16 mouse cellular contexts compared by ENCODE assay signal in the genomic region with DNA sequence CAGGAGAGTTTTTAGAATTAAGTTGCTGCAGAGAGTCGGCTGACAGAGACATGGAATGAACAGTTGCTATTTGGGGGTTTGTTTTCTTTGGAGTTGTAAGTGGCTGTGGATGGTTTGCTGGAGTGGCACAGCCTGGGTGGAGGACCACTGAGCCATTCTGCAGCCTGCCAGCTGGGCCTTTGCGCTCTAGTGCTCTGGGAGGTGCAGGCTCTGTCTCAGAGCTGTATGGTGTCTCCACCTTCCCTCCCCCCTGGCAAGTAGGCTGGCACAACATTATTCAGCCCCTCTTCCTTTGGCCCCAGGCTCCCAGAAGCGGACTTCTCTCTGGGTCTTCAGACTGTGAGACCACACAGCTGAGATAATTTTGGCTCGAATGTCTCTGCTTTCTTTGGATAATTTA. TPM values are rescaled to one million over a fixed set of nuclear protein-coding genes. Genes with fewer than 3 reads are reported as not detected.
DNase-seq lines count a peak whose midpoint lies in the region; ATAC-seq and TF ChIP-seq lines count a peak whose summit lies in the region.
"Had no signal": no experiment of that assay in that cellular context is flagged by ENCODE, and none has a peak within 500 bp of the region (broad histone marks: within the 10 kb centered on the region; RNA-seq: fewer than 3 reads in every experiment).

No protein-coding gene starts in this region.

- WGBS in embryonic facial prominence, embryonic 11.5 days = 59% methylated on average over 4 of the region's 4 CpGs
- 66% methylated on average over 4 of the region's 4 CpGs for WGBS in embryonic facial prominence, embryonic 10.5 days
- 80% methylated on average over 4 of the region's 4 CpGs for WGBS in hindbrain, embryonic 12.5 days
- 87% methylated on average over 4 of the region's 4 CpGs for WGBS in hindbrain, embryonic 14.5 days
- WGBS in lung, embryonic 16.5 days = 65% methylated on average over 4 of the region's 4 CpGs
- WGBS in limb, embryonic 14.5 days = 63% methylated on average over 4 of the region's 4 CpGs

- DNase-seq in embryonic facial prominence, embryonic 11.5 days (ENCODE audit: low spot score) = peak; percentile 53
- DNase-seq in embryonic facial prominence, embryonic 10.5 days (ENCODE audit: low spot score) = no peak
- DNase-seq in hindbrain, embryonic 14.5 days (ENCODE audit: low spot score) = no peak
- DNase-seq in lung, postnatal 10 days = no peak
- no peak for DNase-seq in limb, embryonic 14.5 days (ENCODE audit: low spot score)
- DNase-seq: cerebellum, adult 2 months; kidney, postnatal 10 days; lung, adult 2 months; thymus, postnatal 36 days had no signal

- H3K4me1 ChIP-seq in embryonic facial prominence, embryonic 11.5 days (ENCODE audit: control insufficient read depth, insufficient read depth, low read length) = 0 out of 2 replicates have a peak, but pooled peaks cover 2% of the 10 kb centered on the region
- H3K4me1 ChIP-seq in embryonic facial prominence, embryonic 10.5 days = peaks cover 24% of the 10 kb centered on the region
- peaks cover 25% of the 10 kb centered on the region for H3K4me1 ChIP-seq in hindbrain, embryonic 12.5 days
- H3K4me1 ChIP-seq in hindbrain, embryonic 14.5 days (replicated peaks; ENCODE audit: control insufficient read depth, insufficient read depth, low read length) = peaks cover 23% of the 10 kb centered on the region
- peaks cover 25% of the 10 kb centered on the region for H3K4me1 ChIP-seq in lung, embryonic 16.5 days (replicated peaks; ENCODE audit: control insufficient read depth, insufficient read depth, low read length)
- H3K4me1 ChIP-seq in limb, embryonic 14.5 days (ENCODE audit: control insufficient read depth, insufficient read depth, low read length) = peaks cover 23% of the 10 kb centered on the region

- no peak for ATAC-seq in embryonic facial prominence, embryonic 11.5 days (replicated peaks; ENCODE audit: insufficient number of reproducible peaks, low FRiP score, low TSS enrichment, low read depth)
- ATAC-seq in hindbrain, embryonic 12.5 days (ENCODE audit: low FRiP score) = no peak
- no peak for ATAC-seq in hindbrain, embryonic 14.5 days (ENCODE audit: low FRiP score)
- no peak for ATAC-seq in lung, embryonic 16.5 days (ENCODE audit: low read depth)
- no peak for ATAC-seq in limb, embryonic 14.5 days (ENCODE audit: low FRiP score, low read depth)
- no peak for ATAC-seq in frontal cortex, adult (ENCODE audit: low TSS enrichment)
- ATAC-seq: intestine, embryonic 16.5 days had no signal

- no peaks in the 10 kb centered on the region for H3K36me3 ChIP-seq in embryonic facial prominence, embryonic 11.5 days (replicated peaks; ENCODE audit: control insufficient read depth, insufficient read depth, low read depth, low read length)
- peaks cover 41% of the 10 kb centered on the region for H3K36me3 ChIP-seq in embryonic facial prominence, embryonic 10.5 days (replicated peaks)
- H3K36me3 ChIP-seq in hindbrain, embryonic 12.5 days = 0 out of 2 replicates have a peak, but pooled peaks cover 5% of the 10 kb centered on the region
- no peaks in the 10 kb centered on the region for H3K36me3 ChIP-seq in hindbrain, embryonic 14.5 days (replicated peaks; ENCODE audit: control insufficient read depth, insufficient read depth)
- peaks cover 3% of the 10 kb centered on the region for H3K36me3 ChIP-seq in lung, embryonic 16.5 days (ENCODE audit: control insufficient read depth, insufficient read depth, low read length)
- peaks cover 11% of the 10 kb centered on the region; the same call in 1 of the 2 replicates for H3K36me3 ChIP-seq in limb, embryonic 14.5 days (ENCODE audit: control insufficient read depth, insufficient read depth, low read length)

- H3K4me2 ChIP-seq in embryonic facial prominence, embryonic 11.5 days (ENCODE audit: low read depth, low read length) = no peak overlapping the region
- no peak overlapping the region for H3K4me2 ChIP-seq in hindbrain, embryonic 12.5 days (replicated peaks)
- no peak overlapping the region for H3K4me2 ChIP-seq in hindbrain, embryonic 14.5 days (replicated peaks)
- no peak overlapping the region for H3K4me2 ChIP-seq in lung, embryonic 16.5 days (ENCODE audit: low read depth, low read length)
- no peak overlapping the region for H3K4me2 ChIP-seq in limb, embryonic 14.5 days (replicated peaks; ENCODE audit: low read depth, low read length, severe bottlenecking)

- no peaks in the 10 kb centered on the region for H3K9me3 ChIP-seq in embryonic facial prominence, embryonic 11.5 days (replicated peaks; ENCODE audit: control insufficient read depth, low read length)
- H3K9me3 ChIP-seq in embryonic facial prominence, embryonic 10.5 days = no peaks in the 10 kb centered on the region
- H3K9me3 ChIP-seq in hindbrain, embryonic 12.5 days (replicated peaks) = no peaks in the 10 kb centered on the region
- no peaks in the 10 kb centered on the region for H3K9me3 ChIP-seq in hindbrain, embryonic 14.5 days (ENCODE audit: control insufficient read depth, low read length)
- no peaks in the 10 kb centered on the region for H3K9me3 ChIP-seq in lung, embryonic 16.5 days (ENCODE audit: control insufficient read depth, low read length)
- no peaks in the 10 kb centered on the region for H3K9me3 ChIP-seq in limb, embryonic 14.5 days (ENCODE audit: control insufficient read depth, low read length)
- H3K9me3 ChIP-seq: forebrain, embryonic 10.5 days; midbrain, embryonic 10.5 days had no signal

- H3K4me3 ChIP-seq in embryonic facial prominence, embryonic 11.5 days (ENCODE audit: low read depth, low read length) = no peak overlapping the region
- no peak overlapping the region for H3K4me3 ChIP-seq in embryonic facial prominence, embryonic 10.5 days
- H3K4me3 ChIP-seq in hindbrain, embryonic 12.5 days = no peak overlapping the region
- no peak overlapping the region for H3K4me3 ChIP-seq in hindbrain, embryonic 14.5 days (replicated peaks; ENCODE audit: low read length)
- H3K4me3 ChIP-seq in lung, embryonic 16.5 days (ENCODE audit: low read length) = no peak overlapping the region
- no peak overlapping the region for H3K4me3 ChIP-seq in limb, embryonic 14.5 days (replicated peaks; ENCODE audit: low read length)
- H3K4me3 ChIP-seq: forebrain, embryonic 10.5 days; midbrain, embryonic 10.5 days; myocyte had no signal

- no peak overlapping the region for H3K9ac ChIP-seq in embryonic facial prominence, embryonic 11.5 days (replicated peaks; ENCODE audit: low read length)
- H3K9ac ChIP-seq in hindbrain, embryonic 12.5 days = no peak overlapping the region
- no peak overlapping the region for H3K9ac ChIP-seq in hindbrain, embryonic 14.5 days
- no peak overlapping the region for H3K9ac ChIP-seq in lung, embryonic 16.5 days (ENCODE audit: low read length)
- 0 out of 2 replicates have a peak overlapping the region, but pooled peaks have one; percentile 12 for H3K9ac ChIP-seq in limb, embryonic 14.5 days (ENCODE audit: low read depth, low read length, severe bottlenecking)

- no peak for TF ChIP-seq POLR2A in limb, embryonic 14.5 days (IDR thresholded peaks at IDR 0.05; ENCODE audit: borderline replicate concordance, extremely low read depth, insufficient read depth, insufficient read length)

- no peaks in the 10 kb centered on the region for H3K27me3 ChIP-seq in embryonic facial prominence, embryonic 11.5 days (ENCODE audit: control insufficient read depth, insufficient read depth, low read length)
- no peaks in the 10 kb centered on the region for H3K27me3 ChIP-seq in embryonic facial prominence, embryonic 10.5 days (replicated peaks; ENCODE audit: low read depth, poor library complexity, severe bottlenecking)
- no peaks in the 10 kb centered on the region for H3K27me3 ChIP-seq in hindbrain, embryonic 12.5 days
- H3K27me3 ChIP-seq in hindbrain, embryonic 14.5 days (ENCODE audit: control insufficient read depth, insufficient read depth, low read length) = no peaks in the 10 kb centered on the region
- no peaks in the 10 kb centered on the region for H3K27me3 ChIP-seq in lung, embryonic 16.5 days (ENCODE audit: control insufficient read depth, insufficient read depth, low read depth, low read length)
- H3K27me3 ChIP-seq in limb, embryonic 14.5 days (ENCODE audit: control insufficient read depth, insufficient read depth, low read length) = no peaks in the 10 kb centered on the region

- H3K27ac ChIP-seq in embryonic facial prominence, embryonic 11.5 days (replicated peaks; ENCODE audit: low read depth, low read length) = no peak overlapping the region
- H3K27ac ChIP-seq in embryonic facial prominence, embryonic 10.5 days (replicated peaks) = no peak overlapping the region
- 0 out of 2 replicates have a peak overlapping the region, but pooled peaks have one; percentile 23 for H3K27ac ChIP-seq in hindbrain, embryonic 12.5 days
- H3K27ac ChIP-seq in hindbrain, embryonic 14.5 days = no peak overlapping the region
- H3K27ac ChIP-seq in lung, embryonic 16.5 days (ENCODE audit: low read length) = 0 out of 2 replicates have a peak overlapping the region, but pooled peaks have one; percentile 33
- H3K27ac ChIP-seq in limb, embryonic 14.5 days (replicated peaks; ENCODE audit: low read depth, low read length) = 0 out of 2 replicates have a peak overlapping the region, but pooled peaks have one; percentile 33
- H3K27ac ChIP-seq: forebrain, embryonic 10.5 days; midbrain, embryonic 10.5 days had no signal

RNA-seq across cellular contexts. Expression of a gene that starts 22.5 kb away (rescaled TPM):
- 14.0 and 14.8 TPM in 2 replicates for polyA plus RNA-seq in embryonic facial prominence, embryonic 11.5 days (2014; fragmentation: Nextera tagmentation; extraction: Ambion mirVana)
- polyA plus RNA-seq in embryonic facial prominence, embryonic 10.5 days (2016; fragmentation: Nextera tagmentation; extraction: Ambion mirVana) = 12.8 and 14.7 TPM in 2 replicates
- 26.6 and 28.4 TPM in 2 replicates for polyA plus RNA-seq in hindbrain, embryonic 12.5 days (2016; fragmentation: Nextera tagmentation; extraction: Ambion mirVana)
- 23.2 and 23.4 TPM in 2 replicates for polyA plus RNA-seq in hindbrain, embryonic 14.5 days (2014; fragmentation: Nextera tagmentation; extraction: Ambion mirVana)
- 19.3 and 22.6 TPM in 2 replicates for polyA plus RNA-seq in lung, embryonic 16.5 days (2015; fragmentation: Nextera tagmentation; extraction: Ambion mirVana)
- polyA plus RNA-seq in limb, embryonic 14.5 days (2012; rRNA removed) = 177 and 206 TPM in 2 replicates
- 20.7 and 20.9 TPM in 2 replicates for polyA plus RNA-seq in limb, embryonic 14.5 days (2014; fragmentation: Nextera tagmentation; extraction: Ambion mirVana)

Comparison
In these comparisons a context has a peak if more than half of its experiments do, and no peak if none do; other contexts are left out.
1. H3K27ac ChIP-seq: peak in hindbrain, embryonic 12.5 days (single experiment), lung, embryonic 16.5 days (single experiment) and limb, embryonic 14.5 days (single experiment); none in embryonic facial prominence, embryonic 11.5 days (single experiment), embryonic facial prominence, embryonic 10.5 days (single experiment) and hindbrain, embryonic 14.5 days (single experiment).